In genomic region chr8:122296173-122297001, GRCm38 (mm10) we compare ENCODE assay signal across 9 mouse cellular contexts. TPM values are rescaled to one million over a fixed set of nuclear protein-coding genes. Genes with fewer than 3 reads are reported as not detected.
DNase-seq lines count a peak whose midpoint lies in the region; ATAC-seq lines count a peak whose summit lies in the region.
"Had no signal": no experiment of that assay in that cellular context is flagged by ENCODE, and none has a peak within 500 bp of the region (broad histone marks: within the 10 kb centered on the region; RNA-seq: fewer than 3 reads in every experiment).

No protein-coding gene starts in this region.

- no peaks in the 10 kb centered on the region for H3K27me3 ChIP-seq in heart, embryonic 12.5 days (replicated peaks)
- H3K27me3 ChIP-seq: CH12.LX had no signal

- H3K27ac ChIP-seq in heart, embryonic 12.5 days (ENCODE audit: poor library complexity, severe bottlenecking), result peak overlapping the region; percentile 96

- peak overlapping the region; percentile 57 for H3K9ac ChIP-seq in heart, embryonic 12.5 days

- 8% methylated on average over 24 of the region's 24 CpGs for whole genome bisulfite sequencing in heart, embryonic 12.5 days

- peak; percentile 96 for DNase-seq in heart, adult 11 months
- no peak for DNase-seq in heart, adult 8-10 months (ENCODE audit: low spot score)
- peak; percentile 86 to 88 for DNase-seq in cerebellum, postnatal 14 days
- peak; percentile 14 to 33 for DNase-seq in kidney, postnatal 36 days
- DNase-seq in adrenal gland, adult 18-20 months (ENCODE audit: low spot score in 2 of 2), result no peak

- peaks cover 14% of the 10 kb centered on the region for H3K36me3 ChIP-seq in heart, embryonic 12.5 days

- H3K9me3 ChIP-seq in heart, embryonic 12.5 days (replicated peaks), result no peaks in the 10 kb centered on the region

- H3K4me2 ChIP-seq in heart, embryonic 12.5 days, result peak overlapping the region; percentile 44

- H3K4me1 ChIP-seq in heart, embryonic 12.5 days (replicated peaks), result peaks cover 100% of the 10 kb centered on the region

- ATAC-seq in heart, embryonic 12.5 days (ENCODE audit: insufficient number of reproducible peaks, low FRiP score), result peak; percentile 49
- ATAC-seq in megakaryocyte, adult 5-6 weeks (ENCODE audit: poor library complexity, severe bottlenecking), result peak; percentile 38
- no peak for ATAC-seq in CD4-positive, CD25-positive, alpha-beta regulatory T cell, adult 4 months

- H3K4me3 ChIP-seq in heart, embryonic 12.5 days, result no peak overlapping the region

RNA-seq across cellular contexts. Expression of gene Zfpm1, which starts 14.4 kb away (rescaled TPM):
- 10 to 100 TPM; 18.1 to 23.2 (median 21.3) TPM for total RNA-seq in heart, adult 8-10 months (2022)
- polyA plus RNA-seq in heart, embryonic 12.5 days (2016; fragmentation: Nextera tagmentation; extraction: Ambion mirVana), result 8.0 and 9.2 TPM in 2 replicates
- 4.3 and 4.5 TPM in 2 replicates for total RNA-seq in megakaryocyte, adult 5-6 weeks (2015)
- 4.8 and 5.6 TPM in 2 replicates for total RNA-seq in megakaryocyte, adult 5-6 weeks (2017)
- total RNA-seq in adrenal gland, adult 18-20 months (2021), result 10 to 100 TPM; 11.8 to 14.2 TPM
- under 1 TPM; 0.46 to 0.82 TPM for polyA plus RNA-seq in CD4-positive, CD25-positive, alpha-beta regulatory T cell, adult 4 months (2017; shearing (Covaris generic))

Comparison
In these comparisons a context has a peak if more than half of its experiments do, and no peak if none do; other contexts are left out.
1. DNase-seq: peak in heart, adult 11 months (single experiment), cerebellum, postnatal 14 days (2 of 2) and kidney, postnatal 36 days (2 of 2); none in heart, adult 8-10 months (single experiment) and adrenal gland, adult 18-20 months (0 of 2).